Mouse (Mus musculus) MEL (cell line): ENCODE data around the gene Pex13. TPM values are rescaled to one million over a fixed set of nuclear protein-coding genes. Genes with fewer than 3 reads are reported as not detected.

Source experiments
- DNase-seq: peaks from one replicate; pipeline ENCODE4 v3.0.0; 2011; ENCODE audit warnings: low read depth, low spot score
- H3K27ac ChIP-seq: 2 replicates; pipeline ENCODE4 v1.5.1; 2012; ENCODE audit warnings: low read depth, mild to moderate bottlenecking, control low read depth, low read length, moderate library complexity; ENCODE audit not compliant: control insufficient read depth
- H3K27me3 ChIP-seq, 2 experiments: fragments of 150-350 bp in 1 of 2; sonication (generic) in 1 of 2; 2 replicates each; pipeline ENCODE4 v1.6.1; 2012; ENCODE audit warnings: low read length in 2 of 2, mild to moderate bottlenecking in 2 of 2, improper control_type of control experiment in 1 of 2, moderate library complexity in 1 of 2; ENCODE audit not compliant: insufficient read depth in 2 of 2, control insufficient read depth in 1 of 2
- H3K36me3 ChIP-seq, 2 experiments: 2 replicates each; pipeline ENCODE4 v1.6.1; 2012 to 2014; ENCODE audit warnings: low read length in 2 of 2, improper control_type of control experiment in 1 of 2, inconsistent platforms in 1 of 2, mild to moderate bottlenecking in 1 of 2; ENCODE audit not compliant: insufficient read depth in 2 of 2, control insufficient read depth in 1 of 2
- H3K4me1 ChIP-seq, 2 experiments: fragments of 150-350 bp in 1 of 2; sonication (generic) in 1 of 2; 2 replicates each; pipeline ENCODE4 v1.6.1; 2012; ENCODE audit warnings: low read length in 2 of 2, improper control_type of control experiment in 1 of 2, mild to moderate bottlenecking in 1 of 2; ENCODE audit not compliant: insufficient read depth in 2 of 2, control insufficient read depth in 1 of 2
- H3K4me3 ChIP-seq, 2 experiments: fragments of 150-350 bp in 1 of 2; sonication (generic) in 1 of 2; 2 replicates each; pipeline ENCODE4 v1.5.1; 2012; ENCODE audit warnings: low read depth in 2 of 2, low read length in 2 of 2, mild to moderate bottlenecking in 2 of 2, moderate library complexity in 2 of 2, control low read depth in 1 of 2, improper control_type of control experiment in 1 of 2; ENCODE audit not compliant: control insufficient read depth in 1 of 2, insufficient read depth in 1 of 2
- H3K79me2 ChIP-seq: 2 replicates; pipeline ENCODE4 v1.6.1; 2012; ENCODE audit warnings: mild to moderate bottlenecking, low read length, moderate library complexity; ENCODE audit not compliant: control insufficient read depth, poor library complexity, insufficient read depth
- H3K9ac ChIP-seq: 2 replicates; pipeline ENCODE4 v1.6.1; 2012; ENCODE audit warnings: low read depth, mild to moderate bottlenecking, control low read depth, low read length, moderate library complexity; ENCODE audit not compliant: control insufficient read depth, poor library complexity, severe bottlenecking
- H3K9me3 ChIP-seq: fragments of 150-350 bp; sonication (generic); replicated peaks from 2 replicates; pipeline ENCODE4 v1.6.1; 2012; ENCODE audit warnings: mild to moderate bottlenecking, low read length, improper control_type of control experiment, moderate library complexity; ENCODE audit not compliant: insufficient read depth
- CTCF ChIP-seq, 3 experiments: IDR thresholded peaks in 2 of 3; conservative IDR thresholded peaks in 1 of 3; 2 replicates each; pipeline ENCODE4 v1.5.1; 2011 to 2012; ENCODE audit warnings: low read length in 3 of 3, low read depth in 2 of 3, mild to moderate bottlenecking in 2 of 3, improper control_type of control experiment in 1 of 3, inconsistent platforms in 1 of 3, mixed read lengths in 1 of 3, moderate library complexity in 1 of 3; ENCODE audit not compliant: control insufficient read depth in 1 of 3, insufficient read depth in 1 of 3, poor library complexity in 1 of 3, severe bottlenecking in 1 of 3
- EP300 ChIP-seq, 2 experiments: IDR thresholded peaks; 2 replicates each; pipeline ENCODE4 v1.6.1; 2011; ENCODE audit warnings: improper control_type of control experiment in 2 of 2, low read length in 2 of 2, low read depth in 1 of 2, mild to moderate bottlenecking in 1 of 2
- ETS1 ChIP-seq: IDR thresholded peaks from 2 replicates; pipeline ENCODE4 v1.6.1; 2012; ENCODE audit warnings: low read depth, mild to moderate bottlenecking, inconsistent platforms, low read length, improper control_type of control experiment, moderate library complexity
- GABPA ChIP-seq: IDR thresholded peaks from 2 replicates; pipeline ENCODE4 v1.6.1; 2012; ENCODE audit warnings: low read depth, mild to moderate bottlenecking, inconsistent platforms, low read length, improper control_type of control experiment, moderate library complexity
- GATA1 ChIP-seq: IDR thresholded peaks from 2 replicates; pipeline ENCODE4 v1.6.1; 2011; ENCODE audit warnings: low read depth, low read length, improper control_type of control experiment
- HCFC1 ChIP-seq: IDR thresholded peaks from 2 replicates; pipeline ENCODE4 v1.6.1; 2012; ENCODE audit warnings: low read depth, mild to moderate bottlenecking, inconsistent platforms, low read length, improper control_type of control experiment, moderate library complexity
- JUND ChIP-seq: IDR thresholded peaks from 2 replicates; pipeline ENCODE4 v1.6.1; 2011; ENCODE audit warnings: low read depth, mild to moderate bottlenecking, improper control_type of control experiment, low read length
- MAZ ChIP-seq: IDR thresholded peaks from 2 replicates; pipeline ENCODE4 v1.6.1; 2012; ENCODE audit warnings: low read depth, mild to moderate bottlenecking, inconsistent platforms, low read length, improper control_type of control experiment
- MEF2A ChIP-seq: IDR thresholded peaks from 2 replicates; pipeline ENCODE4 v1.6.1; 2014; ENCODE audit warnings: low read depth, mild to moderate bottlenecking, inconsistent platforms, low read length, improper control_type of control experiment; ENCODE audit not compliant: poor library complexity, insufficient replicate concordance, severe bottlenecking; ENCODE audit errors: extremely low read depth
- NRF1 ChIP-seq: IDR thresholded peaks from 2 replicates; pipeline ENCODE4 v1.6.1; 2014; ENCODE audit warnings: low read depth, mild to moderate bottlenecking, inconsistent platforms, low read length, improper control_type of control experiment, moderate library complexity; ENCODE audit not compliant: poor library complexity, insufficient read depth, severe bottlenecking
- RAD21 ChIP-seq: IDR thresholded peaks from 2 replicates; pipeline ENCODE4 v1.6.1; 2011; ENCODE audit warnings: mild to moderate bottlenecking, low read depth, low read length, improper control_type of control experiment
- RCOR1 ChIP-seq: IDR thresholded peaks from 2 replicates; pipeline ENCODE4 v1.6.1; 2012; ENCODE audit warnings: low read depth, mild to moderate bottlenecking, inconsistent platforms, low read length, improper control_type of control experiment
- SIN3A ChIP-seq: IDR thresholded peaks from 2 replicates; pipeline ENCODE4 v1.6.1; 2012; ENCODE audit warnings: low read length, improper control_type of control experiment, inconsistent platforms
- SMC3 ChIP-seq: IDR thresholded peaks from 2 replicates; pipeline ENCODE4 v1.6.1; 2011; ENCODE audit warnings: low read depth, low read length, improper control_type of control experiment
- TCF12 ChIP-seq: IDR thresholded peaks from 2 replicates; pipeline ENCODE4 v1.6.1; 2014; ENCODE audit warnings: low read depth, mild to moderate bottlenecking, inconsistent platforms, low read length, improper control_type of control experiment, moderate library complexity
- USF1 ChIP-seq: IDR thresholded peaks from 2 replicates; pipeline ENCODE4 v1.6.1; 2014; ENCODE audit warnings: low read depth, mild to moderate bottlenecking, inconsistent platforms, low read length, improper control_type of control experiment, moderate library complexity
- USF2 ChIP-seq, 2 experiments: IDR thresholded peaks; 2 replicates each; pipeline ENCODE4 v1.6.1; 2011 to 2012; ENCODE audit warnings: improper control_type of control experiment in 2 of 2, low read length in 2 of 2, borderline replicate concordance in 1 of 2, inconsistent platforms in 1 of 2, low read depth in 1 of 2, mild to moderate bottlenecking in 1 of 2; ENCODE audit not compliant: insufficient read depth in 1 of 2
- ZKSCAN1 ChIP-seq: IDR thresholded peaks from 2 replicates; pipeline ENCODE4 v1.6.1; 2012; ENCODE audit warnings: low read depth, mild to moderate bottlenecking, inconsistent platforms, low read length, improper control_type of control experiment, moderate library complexity
- ZMIZ1 ChIP-seq: IDR thresholded peaks from 2 replicates; pipeline ENCODE4 v1.6.1; 2012; ENCODE audit warnings: low read depth, mild to moderate bottlenecking, inconsistent platforms, low read length, improper control_type of control experiment, moderate library complexity
- ZNF384 ChIP-seq: IDR thresholded peaks from 2 replicates; pipeline ENCODE4 v1.6.1; 2012; ENCODE audit warnings: low read depth, mild to moderate bottlenecking, inconsistent platforms, low read length, improper control_type of control experiment
- polyA plus RNA-seq, 2 experiments: library from polyadenylated mRNA; stranded (reverse) in 1 of 2; unstranded in 1 of 2; fragments of >175 nt in 1 of 2; fragments of >200 nt in 1 of 2; gene quantifications; 2 replicates each; pipeline versions ENCODE4 v1.2.1 to v1.2.4; 2012; ENCODE audit warnings: low replicate concordance in 2 of 2, low read depth in 1 of 2; ENCODE audit not compliant: insufficient read length in 2 of 2, insufficient read depth in 1 of 2, missing spikeins in 1 of 2
- total RNA-seq: library from RNA; depleted of rRNA; stranded (reverse); fragments of 300-350 nt; gene quantifications from 2 replicates; pipeline ENCODE4 v1.2.3, GENCODE M21; 2012

Gene Pex13
- total and polyA plus RNA-seq, 3 experiments, result 24.7 TPM; not detected in 1

DNA sequence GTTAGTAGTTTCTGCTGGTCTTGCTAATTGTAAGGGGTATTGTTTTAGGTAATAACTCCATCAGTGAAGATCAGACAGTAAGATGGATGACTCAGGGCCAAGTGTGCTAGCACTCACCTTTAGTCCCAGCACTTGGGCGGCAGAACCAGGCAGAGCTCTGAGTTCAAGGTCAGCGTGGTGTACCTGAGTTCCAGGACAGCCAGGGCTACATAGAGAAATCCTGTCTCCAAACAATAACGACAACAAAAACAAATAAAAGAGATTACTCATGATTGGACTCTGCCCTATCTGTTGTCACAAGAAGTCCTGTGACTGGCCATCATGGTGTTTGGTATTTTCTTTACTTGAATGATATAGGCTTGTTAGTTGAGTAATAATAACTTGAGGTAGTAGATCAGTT lies 36.1 kb upstream of the Pex13 start:
- Histone ChIP-seq H3K79me2 (no peaks in the 10 kb centered on the region), H3K4me1 (peaks cover 2 to 5% of the 10 kb centered on the region in 2 experiments; a peak in 2 of 4 replicates), H3K27ac (no peak overlapping the region), H3K36me3 (peaks cover 15 to 23% of the 10 kb centered on the region in 2 experiments), H3K4me3 (no peak overlapping the region), H3K27me3 (no peaks in the 10 kb centered on the region), H3K9me3 (no peaks in the 10 kb centered on the region), H3K9ac (no peak overlapping the region)
- no peak for DNase-seq
- TF ChIP-seq GATA1 (no peak), SMC3 (no peak), HCFC1 (no peak), ZNF384 (no peak), USF2 (IDR thresholded peaks at IDR 0.05; ENCODE audit: borderline replicate concordance in 1 of 2, insufficient read depth in 1 of 2, low read depth in 1 of 2, low read length in 2 of 2) (no peak), ZMIZ1 (no peak), RCOR1 (no peak), MAZ (no peak), NRF1 (no peak), GABPA (no peak), SIN3A (no peak), USF1 (no peak), CTCF (IDR thresholded peaks at IDR 0.05 in 2 of 3, conservative IDR thresholded peaks at IDR 0.05 in 1 of 3; ENCODE audit: control insufficient read depth in 1 of 3, insufficient read depth in 1 of 3, low read depth in 2 of 3, low read length in 3 of 3, poor library complexity in 1 of 3, severe bottlenecking in 1 of 3) (no peak), ZKSCAN1 (no peak), RAD21 (no peak), MEF2A (no peak), ETS1 (no peak), EP300 (IDR thresholded peaks at IDR 0.05; ENCODE audit: low read depth in 1 of 2, low read length in 2 of 2) (no peak), JUND (no peak), TCF12 (no peak)
